Mouse (Mus musculus) ovary, postnatal 14 days (tissue): Measurements from ENCODE around the gene Fam71d.

ENCODE experiments used
- DNase-seq: peaks from one replicate; pipeline ENCODE4 v3.0.0; 2022; ENCODE audit warnings: low spot score

Gene Fam71d

GRCm38 (mm10) chr12:78691325-78691724, at the start of gene Fam71d:
Fam71d (plus strand) TSS chr12:78691535.
- no peak for DNase-seq

GRCm38 (mm10) chr12:78643691-78644090, 47.6 kb upstream of the Fam71d start:
- DNase-seq: no peak

DNA sequence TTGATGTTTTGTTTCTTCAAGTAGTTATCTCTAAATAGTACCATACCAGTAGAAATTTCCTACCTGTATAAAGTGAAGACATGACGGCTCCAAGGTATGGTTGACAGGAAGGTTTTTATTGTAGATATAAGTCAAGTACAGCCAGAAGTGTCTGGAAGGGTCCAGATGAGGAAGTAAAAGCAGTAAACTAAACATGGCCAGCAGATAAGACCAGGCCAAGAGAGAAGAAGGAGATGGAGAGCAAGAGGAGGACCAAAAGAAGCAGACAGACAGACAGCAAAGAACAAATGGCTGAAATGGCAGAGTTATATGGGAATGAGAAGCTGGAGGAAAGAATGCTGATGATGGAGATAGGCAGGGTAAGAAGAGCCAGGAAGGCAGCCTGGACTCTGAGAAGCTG, 46.1 kb upstream of the Fam71d start:
- DNase-seq: no peak

DNA sequence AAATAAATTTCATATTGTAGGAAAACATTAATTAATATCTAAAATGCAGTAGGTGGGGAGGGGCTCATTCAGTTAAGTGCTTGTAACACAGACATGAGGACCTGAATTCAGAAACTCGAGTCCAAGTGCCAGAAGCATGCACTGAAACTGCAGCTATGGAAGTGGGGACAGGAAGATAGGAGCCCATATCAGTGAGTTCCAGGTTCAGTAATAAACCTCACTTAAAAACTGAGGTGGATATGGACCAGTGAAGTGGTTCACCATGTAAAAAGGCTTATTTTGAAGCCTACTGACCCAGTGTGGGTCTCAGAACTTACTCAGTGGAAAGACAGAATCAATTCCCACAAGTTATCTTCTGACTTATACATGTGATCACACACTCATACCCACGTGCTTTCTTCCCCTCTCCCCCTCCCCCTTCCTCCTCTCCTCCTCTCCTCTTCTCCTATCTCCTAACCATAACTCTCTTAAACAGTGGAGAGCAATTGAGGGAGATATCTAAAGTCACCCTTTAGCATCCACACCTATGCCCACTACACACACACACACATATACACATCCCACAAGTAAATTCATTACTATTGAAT, 31.5 kb upstream of the Fam71d start:
- no peak for DNase-seq

DNA sequence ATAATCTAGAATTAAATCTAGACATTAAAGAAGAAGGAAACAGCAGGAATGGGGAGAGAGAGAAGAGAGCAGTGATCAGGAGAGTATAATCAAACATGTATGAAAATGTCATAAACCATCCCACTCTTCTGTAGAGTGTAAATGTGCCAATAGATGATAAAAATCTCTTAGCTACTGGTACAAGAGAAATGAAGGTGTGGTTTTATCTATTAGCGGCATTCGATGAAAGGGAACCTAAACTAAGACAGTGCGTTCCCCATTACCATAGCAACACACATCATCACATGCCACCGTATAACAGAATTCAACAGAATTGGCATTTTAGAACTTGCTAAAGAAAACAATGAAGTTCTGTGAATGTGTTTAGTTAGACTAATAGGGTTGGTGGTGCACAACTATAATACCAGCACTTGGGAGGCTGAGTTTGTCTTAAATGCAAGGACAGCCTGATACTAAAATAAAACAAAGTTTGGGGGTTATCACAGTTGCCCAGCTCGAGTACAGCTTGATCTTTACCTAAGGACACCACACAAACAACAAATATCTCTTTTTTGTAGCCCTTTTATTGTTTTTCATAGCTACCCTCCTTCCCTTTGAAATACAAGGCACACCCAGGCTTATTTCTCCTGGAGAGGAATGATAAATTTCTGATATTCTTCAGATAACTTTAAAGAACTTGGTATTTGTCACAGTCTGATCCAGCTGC, 13.1 kb upstream of the Fam71d start:
- no peak for DNase-seq

DNA sequence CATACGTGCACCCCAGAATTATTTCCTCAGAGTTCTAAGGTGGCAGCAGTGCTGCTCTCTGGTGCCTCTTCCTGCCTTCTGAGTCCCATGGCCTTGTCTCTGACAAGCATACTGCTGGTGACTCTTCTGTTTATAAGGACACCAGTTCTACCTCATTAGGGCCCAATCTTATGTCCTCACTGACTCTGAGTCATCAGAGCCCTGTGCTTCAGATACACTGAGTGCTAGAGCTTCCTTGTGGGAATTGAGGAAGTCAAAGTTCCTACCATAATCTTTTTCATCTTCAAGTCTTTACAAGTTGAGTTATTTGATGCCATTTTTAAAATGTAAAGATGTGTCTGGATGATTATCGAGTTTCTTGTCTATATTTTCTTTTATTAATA, 12.5 kb upstream of the Fam71d start:
- DNase-seq: no peak

DNA sequence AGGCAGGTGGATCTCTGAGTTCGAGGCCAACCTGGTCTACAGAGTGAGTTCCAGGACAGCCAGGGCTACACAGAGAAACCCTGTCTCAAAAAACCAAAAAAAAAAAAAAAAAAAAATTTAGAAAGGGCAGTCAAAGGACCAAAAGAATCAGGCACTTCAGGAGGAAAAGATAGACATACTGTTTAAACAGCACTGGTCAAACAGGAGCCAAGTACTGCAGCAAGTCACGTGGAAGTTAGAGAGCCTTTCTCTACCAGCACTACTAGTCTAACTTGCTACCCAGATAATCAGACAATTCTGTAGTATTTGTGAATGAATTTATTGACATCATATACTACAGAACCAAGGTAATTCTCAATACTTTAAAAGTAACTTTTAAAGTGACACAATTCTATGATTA, 10.3 kb upstream of the Fam71d start:
- DNase-seq: no peak

GRCm38 (mm10) chr12:78682279-78682678, 9.1 kb upstream of the Fam71d start:
- DNase-seq: no peak

GRCm38 (mm10) chr12:78685669-78686215, 5.6 kb upstream of the Fam71d start:
- no peak for DNase-seq

GRCm38 (mm10) chr12:78688876-78689275, 2.5 kb upstream of the Fam71d start:
- DNase-seq: no peak

- DNase-seq: no peak
Measured at GRCm38 (mm10) chr12:78693281-78693680, 1.9 kb downstream of the Fam71d start.

GRCm38 (mm10) chr12:78717783-78718182, 26.4 kb downstream of the Fam71d start:
- no peak for DNase-seq

- no peak for DNase-seq
Measured at GRCm38 (mm10) chr12:78727723-78728122, 36.4 kb downstream of the Fam71d start.

- DNase-seq: no peak
Measured at GRCm38 (mm10) chr12:78739633-78740032, 48.3 kb downstream of the Fam71d start.

DNA sequence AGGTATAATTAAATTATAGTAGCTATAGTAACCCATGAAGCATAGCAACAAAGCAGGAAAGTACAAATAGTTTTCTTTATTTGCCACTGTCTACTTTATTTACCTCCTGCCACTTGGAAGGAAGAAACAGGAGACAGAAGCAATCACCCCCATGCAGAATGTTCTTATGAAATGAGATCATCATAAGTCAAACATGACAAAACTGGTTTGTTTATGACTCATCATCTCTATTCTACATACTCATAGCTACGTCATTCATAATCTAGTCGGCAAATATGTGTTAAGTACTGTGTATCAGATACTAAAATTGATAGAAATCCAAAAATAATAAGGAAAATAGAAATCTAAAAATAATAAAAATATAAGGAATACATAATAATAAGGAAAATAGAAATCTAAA, 49.0 kb downstream of the Fam71d start:
- DNase-seq: no peak

- no peak for DNase-seq
Measured at GRCm38 (mm10) chr12:78746226-78746625, 54.9 kb downstream of the Fam71d start.

DNA sequence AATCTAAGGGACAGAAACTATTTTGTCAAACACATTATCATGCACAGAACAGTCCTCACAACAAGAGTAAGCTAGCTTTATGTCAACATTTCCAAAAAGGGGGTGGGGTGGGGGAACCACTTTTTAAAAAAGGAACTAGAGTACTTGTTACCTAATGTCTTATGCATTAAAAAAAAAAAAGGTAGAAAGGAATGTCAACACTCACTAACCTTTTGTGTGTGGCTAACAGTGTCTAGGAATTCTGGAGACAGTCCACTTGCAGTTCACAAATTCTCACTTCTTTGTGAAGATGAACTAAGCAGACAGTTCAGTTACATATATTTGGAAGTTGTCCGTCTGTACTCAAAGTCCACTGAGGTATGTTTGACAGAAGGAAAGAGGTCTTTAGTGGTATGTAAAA, 56.1 kb downstream of the Fam71d start:
- DNase-seq: no peak

DNA sequence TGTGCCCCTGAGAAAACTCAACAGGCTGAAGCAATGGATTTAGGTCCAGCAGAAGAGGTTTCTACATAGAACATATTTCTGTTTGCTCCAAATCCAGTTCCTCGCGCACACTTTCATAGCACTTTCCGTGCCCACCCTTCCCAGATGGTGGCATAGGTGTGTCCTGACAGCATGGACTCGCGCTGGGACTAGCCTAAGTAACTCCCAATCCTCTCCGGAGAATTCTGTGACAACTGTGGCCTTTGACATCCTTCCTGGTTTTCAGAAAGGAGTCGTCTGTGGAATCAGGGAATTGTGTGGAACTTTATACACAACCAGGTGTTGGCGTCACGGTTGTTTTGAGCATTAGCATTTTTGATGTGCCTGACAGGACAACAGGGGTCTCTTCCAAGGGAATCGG, 56.8 kb downstream of the Fam71d start:
- DNase-seq: peak; percentile 1

DNA sequence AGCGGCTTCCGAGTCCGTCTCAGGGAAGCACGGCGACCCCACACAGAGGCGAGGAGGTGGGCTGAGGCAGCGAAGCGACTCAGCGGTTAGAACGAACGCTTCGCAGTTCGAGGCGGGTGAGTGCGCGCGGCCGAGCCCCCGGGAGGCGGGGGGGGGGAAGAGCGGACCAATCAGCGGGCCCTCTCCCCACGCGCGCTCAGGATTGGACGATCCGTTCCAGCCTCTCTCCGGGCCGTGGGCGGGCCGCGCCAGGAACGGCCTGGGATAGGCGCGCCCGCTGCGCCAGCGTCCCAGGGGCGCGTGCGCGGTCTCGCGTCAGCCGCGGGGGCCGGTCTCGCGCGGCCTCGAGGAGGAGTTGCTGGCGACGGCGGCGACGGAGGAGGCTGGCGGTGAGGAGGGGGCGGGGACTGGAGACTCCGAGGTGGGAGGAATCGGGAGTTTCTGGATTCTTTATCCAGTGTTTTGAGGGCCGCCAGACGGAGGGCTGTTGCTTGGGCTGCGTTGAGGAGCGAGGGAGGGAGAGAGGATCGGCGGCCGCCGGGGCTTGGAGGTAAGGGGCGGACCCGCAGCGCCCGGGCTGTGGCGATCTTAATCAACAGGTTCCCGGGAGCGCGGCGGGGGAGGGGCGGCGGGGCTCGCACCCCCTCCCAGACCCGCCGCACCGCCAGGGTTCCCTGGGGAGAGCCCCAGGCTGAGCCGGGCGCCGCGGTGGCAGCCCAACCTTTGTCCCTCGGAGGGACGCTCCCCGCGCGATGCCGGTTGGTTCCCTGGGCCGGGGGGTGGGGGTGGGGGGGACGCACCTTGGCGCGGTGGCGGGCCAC, 57.4 kb downstream of the Fam71d start, which contains the start of gene Mpp5:
Gene Mpp5 (plus strand): TSS at position 351 of the 821 bp plus-strand sequence.
- peak; percentile 95 for DNase-seq

- peak; percentile 44 for DNase-seq
Measured at GRCm38 (mm10) chr12:78749378-78749801, 58.1 kb downstream of the Fam71d start.

DNA sequence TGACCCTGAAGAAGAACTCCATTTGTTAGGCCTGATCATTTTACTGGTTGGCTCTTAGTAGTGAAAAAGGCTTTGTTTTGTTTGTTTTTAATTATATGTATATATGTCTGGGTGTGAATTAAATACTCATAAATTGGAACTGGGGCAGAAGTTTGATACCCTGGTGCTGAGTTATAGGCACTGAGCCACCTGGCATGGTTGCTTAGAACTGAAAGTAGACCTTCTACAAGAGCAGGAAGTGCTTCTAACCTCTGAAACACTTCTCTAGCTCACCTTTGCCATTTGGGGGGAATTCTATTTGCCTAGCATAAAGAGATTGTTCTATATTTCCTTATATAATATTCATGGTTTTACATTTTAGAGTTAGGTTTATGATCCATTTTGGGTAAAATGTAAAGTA, 70.6 kb downstream of the Fam71d start:
- no peak for DNase-seq

DNA sequence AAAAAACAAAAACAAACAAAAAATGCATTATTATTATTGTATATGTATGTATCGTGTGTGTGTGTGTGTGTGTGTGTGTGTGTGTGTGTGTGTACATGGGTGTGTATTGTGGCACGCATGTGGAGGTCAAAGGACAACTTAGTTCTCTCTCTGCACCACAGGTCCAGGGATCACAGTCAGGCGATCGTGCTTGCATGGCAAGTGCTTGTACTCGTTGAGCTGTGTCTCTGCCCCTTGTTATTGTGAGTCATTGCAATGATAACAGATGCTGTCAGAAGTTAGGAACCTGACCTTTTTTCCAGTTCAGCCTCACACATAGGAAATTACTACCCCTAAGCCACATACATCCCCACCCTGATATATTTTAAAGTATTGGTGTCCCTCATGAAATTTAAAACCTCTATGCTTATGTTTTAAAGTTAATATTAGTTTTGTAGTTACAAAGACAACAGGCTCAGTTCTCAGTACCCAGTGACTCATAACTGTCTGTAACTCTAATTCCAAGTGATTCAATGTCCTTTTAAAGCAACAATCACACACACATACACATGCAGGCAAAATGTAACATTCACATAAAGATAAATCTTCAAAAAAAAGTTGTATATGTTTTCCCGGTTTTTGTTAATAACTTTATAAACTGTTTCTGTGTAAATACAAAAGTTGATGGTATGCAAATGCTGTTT, 77.8 kb downstream of the Fam71d start:
- DNase-seq: no peak
